In genomic region chr5:124175138-124175537, GRCm38 (mm10) we compare ENCODE assay signal across 10 mouse cellular contexts. TPM values are rescaled to one million over a fixed set of nuclear protein-coding genes. Genes with fewer than 3 reads are reported as not detected.
DNase-seq lines count a peak whose midpoint lies in the region; ATAC-seq and TF ChIP-seq lines count a peak whose summit lies in the region.
"Had no signal": no experiment of that assay in that cellular context is flagged by ENCODE, and none has a peak within 500 bp of the region (broad histone marks: within the 10 kb centered on the region; RNA-seq: fewer than 3 reads in every experiment).

No protein-coding gene starts in this region.

- no peaks in the 10 kb centered on the region for H3K9me3 ChIP-seq in heart, embryonic 12.5 days (replicated peaks)
- H3K9me3 ChIP-seq in MEL (replicated peaks; ENCODE audit: insufficient read depth, low read length): no peaks in the 10 kb centered on the region
- H3K9me3 ChIP-seq in hindbrain, postnatal 0 days (ENCODE audit: low read length): no peaks in the 10 kb centered on the region

- no peak for ATAC-seq in heart, embryonic 12.5 days (ENCODE audit: insufficient number of reproducible peaks, low FRiP score)
- peak; percentile 48 for ATAC-seq in hindbrain, postnatal 0 days

- no peaks in the 10 kb centered on the region for H3K27me3 ChIP-seq in heart, embryonic 12.5 days (replicated peaks)
- H3K27me3 ChIP-seq in MEL (ENCODE audit: control insufficient read depth in 1 of 2, insufficient read depth in 2 of 2, low read length in 2 of 2): no peaks in the 10 kb centered on the region
- H3K27me3 ChIP-seq in hindbrain, postnatal 0 days (ENCODE audit: insufficient read depth, low read length): no peaks in the 10 kb centered on the region

- peak overlapping the region; percentile 15; the same call in 1 of the 2 replicates for H3K9ac ChIP-seq in heart, embryonic 12.5 days
- H3K9ac ChIP-seq in MEL (ENCODE audit: control insufficient read depth, low read depth, low read length, poor library complexity, severe bottlenecking): no peak overlapping the region
- no peak overlapping the region for H3K9ac ChIP-seq in hindbrain, postnatal 0 days (replicated peaks; ENCODE audit: low read length)

- H3K79me2 ChIP-seq in MEL (ENCODE audit: control insufficient read depth, insufficient read depth, low read length, poor library complexity): no peaks in the 10 kb centered on the region

- no peak for TF ChIP-seq RAD21 in MEL (IDR thresholded peaks at IDR 0.05; ENCODE audit: low read depth, low read length)

- intact Hi-C loops in heart, postnatal 10 days (cut with DNase I): no loop called here

- no peak for DNase-seq in heart, postnatal 10 days
- peak; percentile 81 for DNase-seq in 3T3-L1 (ENCODE audit: low read depth, low spot score)
- peak; percentile 11 for DNase-seq in MEL (ENCODE audit: low read depth, low spot score)
- peak; percentile 68 for DNase-seq in hindbrain, postnatal 0 days (ENCODE audit: low spot score)
- no peak for DNase-seq in adrenal gland, postnatal 10 days
- DNase-seq in adrenal gland, adult 8-10 months: no peak
- DNase-seq: cerebellum, adult 18-20 months; gastrocnemius, postnatal 25 days; right cerebral cortex, postnatal 14 days had no signal

- H3K36me3 ChIP-seq in heart, embryonic 12.5 days: no peaks in the 10 kb centered on the region
- H3K36me3 ChIP-seq in MEL (ENCODE audit: control insufficient read depth in 1 of 2, insufficient read depth in 2 of 2, low read length in 2 of 2): no peaks in the 10 kb centered on the region
- H3K36me3 ChIP-seq in hindbrain, postnatal 0 days (ENCODE audit: insufficient read depth, low read length): no peaks in the 10 kb centered on the region

- peak overlapping the region; percentile 95 for H3K27ac ChIP-seq in heart, embryonic 12.5 days (ENCODE audit: poor library complexity, severe bottlenecking)
- no peak overlapping the region for H3K27ac ChIP-seq in MEL (ENCODE audit: control insufficient read depth, low read depth, low read length)
- H3K27ac ChIP-seq in hindbrain, postnatal 0 days: no peak overlapping the region

- TF ChIP-seq EP300 in MEL (IDR thresholded peaks at IDR 0.05; ENCODE audit: low read depth in 1 of 2, low read length in 2 of 2): no peak

- no peak for TF ChIP-seq CTCF in MEL (IDR thresholded peaks at IDR 0.05 in 2 of 3, conservative IDR thresholded peaks at IDR 0.05 in 1 of 3; ENCODE audit: control insufficient read depth in 1 of 3, insufficient read depth in 1 of 3, low read depth in 2 of 3, low read length in 3 of 3, poor library complexity in 1 of 3, severe bottlenecking in 1 of 3)
- no peak for TF ChIP-seq CTCF in hindbrain, postnatal 0 days (IDR thresholded peaks at IDR 0.05; ENCODE audit: low read depth)

- no peak overlapping the region for H3K4me3 ChIP-seq in heart, embryonic 12.5 days
- no peak overlapping the region for H3K4me3 ChIP-seq in MEL (ENCODE audit: control insufficient read depth in 1 of 2, insufficient read depth in 1 of 2, low read depth in 2 of 2, low read length in 2 of 2)
- no peak overlapping the region for H3K4me3 ChIP-seq in hindbrain, postnatal 0 days (ENCODE audit: low read length)

- TF ChIP-seq POLR2A in MEL (IDR thresholded peaks at IDR 0.05; ENCODE audit: control insufficient read depth in 1 of 2, insufficient read depth in 1 of 2, low read depth in 1 of 2, low read length in 2 of 2, poor library complexity in 1 of 2): no peak

- WGBS in heart, embryonic 12.5 days: 39% methylated on average over 4 of the region's 4 CpGs
- 29% methylated on average over 4 of the region's 4 CpGs for WGBS in hindbrain, postnatal 0 days

- no peak overlapping the region for H3K4me2 ChIP-seq in heart, embryonic 12.5 days
- no peak overlapping the region for H3K4me2 ChIP-seq in hindbrain, postnatal 0 days (ENCODE audit: low read depth, low read length)

- peaks cover 85% of the 10 kb centered on the region for H3K4me1 ChIP-seq in heart, embryonic 12.5 days (replicated peaks)
- no peaks in the 10 kb centered on the region for H3K4me1 ChIP-seq in MEL (ENCODE audit: control insufficient read depth in 1 of 2, insufficient read depth in 2 of 2, low read length in 2 of 2)
- H3K4me1 ChIP-seq in hindbrain, postnatal 0 days (ENCODE audit: insufficient read depth, low read length): peaks cover 21% of the 10 kb centered on the region

TF ChIP-seq in MEL, 35 proteins besides CTCF, POLR2A, EP300 and RAD21:
- TF ChIP-seq TCF12 (IDR thresholded peaks at IDR 0.05; ENCODE audit: low read depth, low read length) (no peak), POLR2AphosphoS2 (IDR thresholded peaks at IDR 0.05; ENCODE audit: low read length) (no peak), MXI1 (IDR thresholded peaks at IDR 0.05; ENCODE audit: low read depth, low read length) (no peak), KAT2A (conservative IDR thresholded peaks at IDR 0.05; ENCODE audit: low read depth, low read length) (no peak), GABPA (IDR thresholded peaks at IDR 0.05; ENCODE audit: low read depth, low read length) (no peak), ZMIZ1 (IDR thresholded peaks at IDR 0.05; ENCODE audit: low read depth, low read length) (no peak), BHLHE40 (IDR thresholded peaks at IDR 0.05; ENCODE audit: borderline replicate concordance, low read depth, low read length) (no peak)

RNA-seq across cellular contexts. Expression of gene Arl6ip4, which starts 59.2 kb away (rescaled TPM):
- 69.7 and 78.8 TPM in 2 replicates for polyA plus RNA-seq in heart, embryonic 12.5 days (2016; fragmentation: Nextera tagmentation; extraction: Ambion mirVana)
- 10 to 100 TPM; 47.9 to 52.7 TPM for total RNA-seq in heart, postnatal 10 days (2021)
- total RNA-seq in MEL (2012; rRNA removed): 57.8 and 60.4 TPM in 2 replicates
- polyA plus RNA-seq in MEL (2012; ENCODE audit: insufficient read depth in 1 of 2, insufficient read length in 2 of 2, low read depth in 1 of 2, low replicate concordance in 2 of 2, missing spikeins in 1 of 2): 100 to 1,000 TPM in 1 of 2 experiments, not detected in 1; 128 TPM
- 32.5 and 45.2 TPM in 2 replicates for total RNA-seq in hindbrain, postnatal 0 days (2014; rRNA removed)
- 115 and 121 TPM in 2 replicates for polyA plus RNA-seq in hindbrain, postnatal 0 days (2015; fragmentation: Nextera tagmentation; extraction: Ambion mirVana)
- total RNA-seq in adrenal gland, postnatal 10 days (2021): 10 to 100 TPM; 56.0 to 58.1 TPM
- total RNA-seq in adrenal gland, adult 8-10 months (2022): 10 to 100 TPM; 46.4 to 72.0 (median 57.1) TPM

Comparison
In these comparisons a context has a peak if more than half of its experiments do, and no peak if none do; other contexts are left out.
1. DNase-seq: peak in 3T3-L1 (single experiment), MEL (single experiment) and hindbrain, postnatal 0 days (single experiment); none in heart, postnatal 10 days (0 of 2), adrenal gland, postnatal 10 days (single experiment) and adrenal gland, adult 8-10 months (single experiment).